Mouse (Mus musculus) frontal cortex, postnatal 36 days (tissue): ENCODE measurements at regions not wholly inside any gene's neighbourhood (a gene's known extent, or its start where the extent isn't known, plus 50 kb on each side); places are given as distances from the start of the nearest gene placed in this dataset.

Experiments used
- DNase-seq, 2 experiments: peaks; one replicate each; pipeline ENCODE4 v3.0.0; 2022; ENCODE audit warnings: low spot score in 2 of 2

DNA sequence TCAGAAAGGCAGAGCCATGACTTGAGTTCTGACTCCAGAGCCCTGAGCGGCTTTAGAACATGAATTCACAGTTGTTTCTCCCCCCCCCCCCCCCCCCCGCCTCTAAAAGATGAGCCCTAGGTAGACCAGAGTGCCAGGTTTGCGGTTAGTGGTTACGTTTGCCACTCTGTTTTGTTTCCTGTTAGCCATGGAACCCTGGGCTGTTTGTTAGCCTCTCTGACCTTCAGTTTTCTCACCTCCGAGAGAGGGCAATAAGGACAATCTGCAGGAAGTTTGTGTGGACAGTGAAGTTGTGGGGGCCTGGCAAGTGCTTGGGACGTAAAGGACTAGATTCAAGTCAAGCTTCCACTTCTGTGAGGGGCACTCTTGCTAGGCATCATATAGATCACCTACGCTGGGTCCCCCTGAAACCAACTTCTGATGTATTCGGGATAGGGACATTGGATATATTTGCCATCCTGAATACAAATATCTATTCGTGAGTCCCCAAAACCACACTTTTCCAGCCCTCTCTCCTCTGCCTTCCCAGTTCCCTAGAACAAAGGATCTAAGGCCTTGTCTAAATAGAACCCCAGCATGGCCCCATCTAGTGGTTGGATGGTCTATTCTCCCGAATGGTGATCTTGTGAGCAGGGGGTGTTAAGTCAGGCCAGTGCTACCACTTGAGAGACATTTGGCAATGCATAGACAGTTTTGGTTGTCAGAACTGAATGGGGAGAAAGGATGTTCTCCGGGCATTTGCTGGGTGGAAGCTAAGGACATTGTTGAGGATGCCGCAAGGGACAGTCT, 145.4 kb upstream of the Tle3 start:
- no peak for DNase-seq

DNA sequence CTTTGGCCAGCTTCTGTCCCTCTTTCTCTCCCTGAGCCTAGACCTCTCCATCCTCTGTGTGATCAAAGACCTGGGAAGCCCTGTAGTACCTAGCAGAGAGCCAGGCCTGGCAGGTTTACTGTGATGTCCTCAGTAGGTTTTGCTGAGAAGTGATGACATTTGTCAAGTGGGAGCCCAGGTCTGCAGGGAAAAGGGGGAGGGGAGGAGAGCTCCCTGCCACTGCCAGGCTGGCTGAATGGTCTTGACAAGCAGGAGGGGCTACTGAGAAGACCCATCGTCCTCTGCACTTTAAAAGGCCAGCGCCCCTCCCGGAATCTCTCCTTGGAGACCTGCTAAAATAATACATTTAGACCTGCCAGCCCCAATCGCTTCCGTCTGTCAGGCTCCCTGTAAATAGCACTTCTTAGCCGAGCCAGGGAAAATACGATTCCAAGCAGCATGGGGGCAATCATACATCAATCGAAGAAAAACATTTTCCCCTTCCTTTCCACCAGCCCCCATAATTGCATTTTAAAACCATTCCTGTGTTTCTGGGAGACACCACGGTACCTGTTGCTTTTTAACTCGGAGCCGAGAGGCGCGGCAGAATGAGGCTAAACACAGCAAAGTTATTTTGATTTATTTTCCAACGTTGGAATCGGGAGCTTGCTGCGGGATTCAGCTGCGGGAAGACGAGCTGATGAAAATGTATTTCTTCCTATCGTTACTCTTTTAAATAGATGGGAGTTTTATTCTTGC, 144.5 kb upstream of the Tle3 start:
- DNase-seq = no peak

DNA sequence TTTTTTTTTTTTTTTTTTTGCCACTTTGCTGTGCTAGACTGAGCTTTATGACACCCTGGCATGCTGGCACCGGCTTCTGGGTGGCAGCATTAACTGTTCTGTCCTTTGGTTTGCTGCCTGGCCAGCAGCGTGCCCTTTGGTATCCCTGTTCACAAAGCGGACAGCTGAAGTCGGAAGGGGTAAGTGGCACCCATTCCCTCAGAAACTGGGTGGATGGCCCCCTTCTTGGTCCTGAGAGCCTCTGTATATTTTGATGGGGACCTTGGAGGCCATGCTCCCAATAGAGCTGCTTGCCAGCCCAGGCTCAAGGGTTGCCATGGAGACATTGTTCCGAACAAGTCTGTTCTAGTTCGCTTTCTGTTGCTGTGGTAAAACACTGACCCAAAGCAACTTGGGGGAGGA, 143.9 kb upstream of the Tle3 start:
- no peak for DNase-seq

DNA sequence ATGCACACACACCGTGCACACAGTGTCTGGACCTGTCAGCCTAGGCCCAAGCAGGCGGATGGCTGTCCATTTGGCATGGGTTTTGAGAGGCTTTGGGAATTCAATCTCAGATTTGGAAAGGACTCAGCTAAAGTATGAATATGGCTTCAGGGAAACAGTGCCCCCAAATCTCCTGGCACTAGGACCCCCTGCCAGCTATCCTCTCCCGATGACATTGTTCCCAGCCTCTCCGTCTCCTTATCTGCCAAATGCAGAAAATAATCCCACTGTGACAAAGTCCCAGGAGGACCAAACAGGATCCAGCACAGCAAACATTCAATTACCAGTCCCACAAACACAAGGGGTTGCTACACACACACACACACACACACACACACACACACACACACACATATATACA, 141.9 kb upstream of the Tle3 start:
- DNase-seq = no peak

DNA sequence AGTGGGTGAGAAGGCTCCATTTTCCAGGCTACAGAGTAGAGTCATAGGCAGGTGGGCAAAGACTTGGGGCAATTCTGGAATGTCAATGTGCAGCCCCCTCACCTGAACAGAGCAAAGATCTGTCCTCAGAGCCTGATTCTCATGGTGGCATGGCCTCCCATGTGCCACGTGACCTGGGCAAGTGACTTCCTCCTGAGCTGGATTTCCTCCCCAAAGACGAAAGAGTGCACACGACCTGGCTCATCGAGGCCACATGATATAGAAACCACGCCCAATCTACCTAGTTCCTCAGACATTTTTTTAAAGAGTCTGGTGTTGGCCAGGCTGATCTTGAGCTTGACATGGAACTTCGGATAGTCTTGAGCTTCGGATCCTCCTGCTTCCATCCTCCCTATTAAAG, 139.5 kb upstream of the Tle3 start:
- no peak for DNase-seq

DNA sequence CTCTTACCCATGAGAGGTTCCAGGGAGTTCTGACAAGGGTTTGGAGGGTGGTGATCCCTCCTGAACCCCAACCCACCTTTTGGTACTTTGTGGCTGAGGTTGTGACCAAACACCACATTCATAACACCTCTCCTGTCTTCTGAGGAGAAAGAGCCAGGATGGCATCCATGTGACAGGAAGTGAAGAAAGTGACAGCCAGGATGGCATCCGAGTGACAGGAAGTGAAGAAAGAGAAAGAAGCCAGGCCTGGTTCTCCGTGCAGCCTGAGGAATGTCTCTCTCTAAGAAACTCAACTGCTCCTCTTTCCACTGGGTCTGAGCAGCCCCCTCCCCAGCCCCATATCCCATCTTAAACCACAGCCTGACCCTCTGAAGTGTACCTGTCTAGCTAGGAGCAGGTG, 138.9 kb upstream of the Tle3 start:
- no peak for DNase-seq

DNA sequence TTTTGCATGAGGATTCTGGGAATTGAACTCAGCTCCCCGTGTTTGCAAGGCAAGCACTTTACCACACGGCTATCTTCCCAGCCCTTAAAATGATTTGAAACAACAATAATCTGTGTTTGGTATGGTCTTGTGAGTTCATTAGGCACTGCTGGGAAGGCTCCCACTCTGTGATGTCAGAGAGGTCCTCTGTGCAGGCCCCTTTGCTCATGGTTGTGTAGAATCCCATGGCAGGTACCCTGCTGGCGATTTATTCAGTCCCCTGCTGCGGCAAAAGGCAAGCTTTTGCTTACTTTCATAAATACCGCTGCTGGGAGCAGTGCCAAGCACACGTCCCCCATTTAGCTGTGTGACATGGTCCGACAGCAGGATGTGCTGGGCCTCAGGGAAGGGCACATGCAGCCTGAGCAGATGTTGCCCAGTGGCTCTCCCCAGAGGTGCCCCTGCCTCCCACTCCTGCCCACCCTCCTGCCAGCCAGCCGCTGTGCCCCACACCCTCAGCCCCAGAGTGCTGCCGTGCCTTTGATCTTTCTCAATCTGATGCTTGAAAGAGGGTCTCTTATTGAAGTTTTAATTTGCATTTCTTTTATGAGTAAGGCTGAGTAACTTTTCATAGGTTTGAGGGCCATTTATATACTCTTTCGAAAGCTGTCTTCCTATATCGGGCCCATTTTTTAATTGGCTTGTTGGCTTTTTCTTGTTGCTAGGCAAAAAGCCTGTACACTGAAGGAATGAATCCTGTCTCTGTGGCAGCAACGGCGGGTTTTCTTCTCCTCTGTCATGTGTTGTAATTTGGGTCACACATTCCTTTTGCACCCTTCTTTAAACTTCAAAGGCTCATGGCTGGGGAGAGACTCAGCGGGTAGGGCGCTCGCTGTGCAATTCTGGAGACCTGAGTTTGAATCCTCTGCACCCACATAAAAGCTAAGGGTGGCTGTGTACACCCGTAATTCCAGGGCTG, 136.2 kb upstream of the Tle3 start:
- no peak for DNase-seq

DNA sequence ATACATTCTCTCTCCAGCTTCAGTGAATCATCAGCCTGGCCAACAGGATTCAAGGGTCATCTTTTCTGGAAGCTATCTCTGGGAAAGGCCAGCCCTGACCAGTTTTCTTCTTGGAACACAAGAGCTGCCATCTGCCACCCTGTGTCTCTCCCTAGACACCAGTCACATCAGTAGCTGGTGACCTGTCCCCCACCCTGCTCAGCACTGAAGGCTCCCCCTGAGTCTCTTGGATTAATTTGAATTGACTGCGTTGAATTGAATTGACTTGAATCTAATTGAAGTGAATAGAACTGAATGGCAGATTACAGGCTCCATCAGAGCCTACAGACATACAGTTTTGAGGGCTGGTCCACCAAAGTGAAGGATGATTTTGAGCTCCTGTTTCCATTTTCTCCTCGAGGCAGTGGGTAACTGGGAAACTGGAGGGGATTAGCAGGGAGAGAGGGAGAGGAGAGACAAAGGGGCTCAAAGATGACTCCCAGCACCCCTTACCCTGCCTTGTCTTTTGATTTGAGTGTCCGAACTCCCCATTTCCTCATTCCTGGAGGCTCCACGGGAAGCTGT, 133.4 kb upstream of the Tle3 start:
- DNase-seq = no peak

DNA sequence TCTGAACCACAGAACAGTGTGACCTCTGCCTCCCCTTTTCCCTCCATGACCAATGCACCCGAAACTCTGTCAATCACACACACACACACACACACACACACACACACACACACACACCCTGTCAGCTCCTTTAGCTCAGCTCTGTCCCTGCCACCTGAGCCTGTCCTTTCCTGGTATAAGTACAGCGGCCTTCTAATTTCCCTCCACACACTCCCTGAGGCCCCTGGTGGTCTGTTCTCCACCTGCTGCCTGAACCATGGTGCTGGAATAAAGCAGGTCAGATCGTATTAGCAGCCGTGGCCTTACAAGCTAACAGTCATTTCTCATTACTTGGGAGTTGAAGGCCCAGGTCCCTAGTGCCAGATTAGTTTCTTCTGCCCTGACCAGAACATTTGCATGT, 132.8 kb upstream of the Tle3 start:
- DNase-seq = no peak

DNA sequence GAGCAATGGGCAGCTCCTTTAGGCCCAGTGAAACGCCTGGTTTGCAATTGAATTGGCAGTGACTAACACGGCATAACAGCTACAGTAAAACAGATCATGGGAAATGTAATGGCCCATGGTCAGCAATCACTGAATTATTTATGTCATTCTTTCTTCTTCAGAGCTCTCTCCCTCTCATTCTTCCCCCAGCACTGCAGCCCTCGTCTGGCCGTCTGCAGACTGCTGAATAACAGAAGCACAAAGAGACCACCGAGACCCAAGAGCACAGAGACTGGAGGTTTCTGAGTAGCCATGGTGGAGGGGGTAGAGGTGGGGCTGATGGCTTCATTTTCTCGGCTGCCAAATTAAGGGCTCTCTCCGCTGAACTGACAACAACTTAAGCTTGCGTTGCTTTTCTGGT, 130.7 kb upstream of the Tle3 start:
- no peak for DNase-seq

DNA sequence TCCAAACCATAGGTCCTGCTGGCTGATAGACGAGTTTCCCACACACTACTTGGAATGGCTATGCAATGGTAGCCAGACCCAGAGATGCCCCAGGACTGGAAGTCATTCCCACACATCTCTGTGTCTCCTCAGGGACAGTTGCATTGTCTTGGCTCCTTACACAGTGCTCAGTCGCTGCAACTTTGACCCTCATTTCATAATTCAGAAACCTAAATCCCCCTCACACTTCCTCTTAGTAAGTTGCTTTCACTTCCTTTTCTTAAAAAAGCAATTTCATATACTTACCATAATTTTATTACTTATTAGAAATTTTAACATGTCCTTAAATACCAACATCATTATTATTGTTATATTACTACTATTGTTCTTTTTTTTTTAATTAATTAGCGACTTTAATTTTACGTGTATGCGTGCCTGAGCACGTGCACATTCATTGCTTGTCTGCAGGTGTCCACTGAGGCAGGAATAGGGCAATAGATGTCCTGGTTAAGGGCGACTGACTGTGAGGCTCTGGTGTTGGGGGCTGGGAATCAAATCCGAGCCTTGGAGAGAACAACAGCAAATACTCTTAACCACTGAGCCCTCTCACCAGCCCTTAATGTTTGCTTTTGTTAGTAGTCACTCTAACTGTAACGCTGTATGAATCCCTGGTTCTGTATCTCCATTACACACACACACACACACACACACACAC, 129.9 kb upstream of the Tle3 start:
- DNase-seq = no peak

DNA sequence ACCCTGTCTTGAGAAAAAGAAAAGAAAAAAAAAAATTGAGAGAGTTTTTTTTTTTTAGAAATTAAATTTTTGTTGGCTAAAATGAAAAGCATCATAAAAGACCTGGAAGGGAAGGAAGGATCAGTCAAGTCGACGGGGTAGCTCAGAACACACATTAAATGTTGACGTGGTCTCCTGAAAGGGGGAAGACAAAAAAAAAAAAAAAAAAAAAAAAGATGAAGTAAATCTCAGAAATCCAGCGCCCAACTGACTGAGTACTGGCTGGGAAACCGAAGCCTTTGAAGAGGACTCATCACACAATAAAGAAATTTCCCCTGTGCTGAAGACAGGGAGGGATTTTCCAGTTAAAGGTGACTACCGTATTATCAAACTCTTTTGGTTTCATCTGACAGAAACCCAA, 128.9 kb upstream of the Tle3 start:
- no peak for DNase-seq

DNA sequence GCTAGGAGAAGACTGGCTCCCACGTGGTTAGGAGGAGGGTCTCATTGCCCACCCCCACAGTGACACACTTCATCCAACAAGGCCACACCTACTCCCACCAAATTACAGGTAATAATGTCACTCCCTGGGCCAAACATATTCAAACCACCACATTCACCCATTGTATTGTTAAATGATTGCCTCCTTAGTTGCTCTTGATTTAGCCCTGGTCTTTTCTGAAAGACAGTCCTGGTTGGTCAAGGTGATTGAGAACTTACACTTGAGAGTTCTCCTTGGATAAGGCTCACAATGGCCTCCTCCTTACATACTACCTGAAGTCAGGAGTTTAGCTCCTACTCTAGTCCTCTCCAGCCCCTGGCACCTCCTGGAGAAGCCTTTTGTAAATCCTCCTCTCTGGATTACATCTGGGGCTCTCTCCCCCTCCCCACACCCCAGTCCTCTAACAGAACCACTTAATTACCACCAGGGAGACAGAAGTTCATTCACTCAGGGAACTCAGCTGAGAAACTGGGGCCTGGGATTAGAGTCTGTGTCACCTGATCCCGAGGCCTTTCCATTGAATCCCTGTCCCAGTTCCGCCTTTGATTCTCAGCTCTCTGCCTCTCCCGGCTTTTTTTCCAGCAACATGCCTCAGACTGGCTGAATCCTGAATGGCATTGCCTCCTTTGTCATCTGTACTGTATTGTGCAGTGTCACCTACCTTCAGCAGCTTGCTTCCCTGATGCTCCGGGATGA, 122.3 kb upstream of the Tle3 start:
- DNase-seq = peak in 1 of 2 experiments; percentile 7

DNA sequence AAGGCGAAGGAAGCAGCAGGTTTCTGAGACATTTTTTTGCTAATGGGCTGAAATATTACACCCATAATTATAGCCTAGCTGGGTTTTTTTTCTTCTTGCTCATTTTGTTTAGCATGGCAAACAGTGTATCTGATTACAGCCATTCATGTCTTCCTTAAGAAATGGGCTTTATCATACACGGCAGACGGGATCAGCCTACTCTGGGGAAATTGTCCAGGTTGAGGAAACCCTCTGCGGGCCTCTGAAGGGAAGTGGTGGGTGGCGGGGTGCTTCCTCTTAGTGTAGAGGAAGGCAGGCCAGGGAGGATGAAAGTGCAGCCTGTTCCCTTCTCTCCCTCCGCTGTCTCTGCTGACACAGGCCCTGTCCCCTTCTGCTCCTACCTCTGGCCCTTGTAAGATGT, 120.6 kb upstream of the Tle3 start:
- no peak for DNase-seq

DNA sequence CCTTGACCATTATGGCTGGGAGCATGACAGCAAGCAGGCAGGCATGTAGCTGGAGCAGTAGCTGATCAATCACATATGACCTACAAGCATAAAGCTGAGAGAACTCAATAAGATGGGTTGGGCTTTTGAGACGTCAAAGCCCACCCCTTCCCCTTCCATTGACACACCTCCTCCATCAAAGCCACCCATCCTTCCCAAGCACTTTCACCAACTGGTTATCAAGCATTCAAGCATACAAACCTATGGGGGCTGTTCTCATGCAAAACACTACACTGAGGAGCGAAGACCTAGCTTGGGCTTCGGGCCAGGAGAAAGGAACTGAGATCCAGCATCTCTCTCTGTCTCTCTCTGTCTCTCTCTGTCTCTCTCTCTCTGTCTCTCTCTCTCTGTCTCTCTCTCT, 118.4 kb upstream of the Tle3 start:
- no peak for DNase-seq

DNA sequence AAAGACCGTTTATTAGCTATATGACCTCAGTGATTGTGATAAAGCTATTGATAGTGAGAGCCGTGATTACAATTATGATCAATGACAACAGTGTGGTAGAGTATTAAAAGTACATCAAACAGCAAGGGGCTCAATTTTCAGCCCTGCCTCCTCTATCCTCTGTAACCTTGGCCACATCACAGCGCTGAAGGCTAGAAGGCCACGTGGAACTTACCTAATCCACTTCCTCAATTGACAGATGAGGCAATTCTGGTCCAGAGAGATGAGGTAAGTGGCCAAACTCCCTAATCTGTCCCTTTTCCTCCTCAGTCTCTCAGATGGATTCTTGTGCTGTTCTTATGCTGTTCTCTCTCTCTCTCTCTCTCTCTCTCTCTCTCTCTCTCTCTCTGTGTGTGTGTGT, 114.7 kb upstream of the Tle3 start:
- no peak for DNase-seq

DNA sequence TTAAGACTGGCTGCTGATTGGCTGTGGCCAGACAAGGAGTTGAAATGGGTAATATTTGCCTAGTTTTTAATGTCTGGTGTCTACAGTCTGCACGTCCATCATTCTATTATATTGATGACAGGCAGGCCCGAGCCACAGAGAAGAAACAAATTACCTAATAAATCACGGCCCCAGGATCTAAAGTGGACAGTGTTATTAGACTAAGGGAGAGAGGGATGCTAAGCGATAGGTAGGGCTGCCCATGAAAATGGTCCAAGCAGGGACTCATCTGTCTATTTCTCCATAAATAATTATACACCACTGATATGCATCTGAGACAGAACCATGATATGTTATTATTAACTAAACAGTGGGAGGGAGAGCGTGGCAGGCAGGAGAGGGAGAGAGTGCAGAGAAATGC, 114.1 kb upstream of the Tle3 start:
- no peak for DNase-seq

DNA sequence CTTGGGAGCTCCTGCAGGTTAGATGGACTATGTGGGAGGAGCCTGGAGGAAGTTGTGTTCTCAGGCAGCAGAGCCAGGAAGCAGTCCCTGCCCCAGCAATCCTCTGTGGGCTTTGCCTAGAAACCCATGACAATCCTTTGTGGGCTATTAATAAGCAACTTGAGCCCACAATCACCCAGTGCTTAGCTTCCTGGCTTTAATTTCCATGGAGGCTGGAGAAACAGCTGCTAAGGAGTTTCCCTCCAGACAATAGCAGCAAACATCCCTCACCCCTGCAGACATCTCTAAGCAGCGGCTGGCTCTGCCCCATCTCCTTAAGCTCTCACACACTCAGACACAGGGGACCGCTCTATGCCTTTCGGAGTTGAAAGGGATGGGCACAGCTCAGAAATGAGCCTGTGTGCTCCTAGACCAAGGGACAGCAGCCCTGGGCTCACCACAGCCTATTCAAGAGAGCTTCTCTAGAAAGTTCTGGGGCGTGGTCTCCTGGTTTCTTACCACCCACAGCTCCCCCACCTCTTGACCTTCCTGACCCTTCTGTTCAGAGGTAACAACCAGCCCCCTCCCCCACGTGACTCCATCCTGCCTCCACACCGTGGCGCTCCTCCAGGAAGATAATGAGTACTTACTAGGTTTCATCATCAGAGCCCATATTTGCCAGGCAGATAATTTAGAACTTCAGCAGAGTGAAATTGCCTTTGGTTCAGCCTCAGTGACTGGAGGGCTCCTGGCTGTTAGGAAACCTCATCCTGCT, 112.6 kb upstream of the Tle3 start:
- DNase-seq = no peak

DNA sequence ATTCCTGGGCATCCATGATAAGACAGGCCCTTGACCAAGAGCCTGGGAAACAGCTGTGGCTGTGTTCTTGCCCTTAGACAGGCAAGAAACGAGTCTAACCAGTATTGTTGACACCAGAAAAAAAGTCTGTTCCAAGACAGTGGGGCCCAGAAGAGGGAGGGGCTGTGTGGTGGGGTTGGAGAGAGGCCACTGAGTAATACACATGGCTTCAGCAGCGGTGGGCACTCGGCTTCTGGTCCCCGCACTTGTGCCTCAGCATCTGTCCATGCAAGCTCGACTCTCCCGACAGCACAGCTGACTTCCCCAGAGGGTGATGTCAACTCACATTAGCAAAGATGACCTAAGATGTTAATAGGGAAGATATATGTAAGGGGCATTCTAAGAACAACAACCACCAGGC, 110.9 kb upstream of the Tle3 start:
- DNase-seq = no peak

DNA sequence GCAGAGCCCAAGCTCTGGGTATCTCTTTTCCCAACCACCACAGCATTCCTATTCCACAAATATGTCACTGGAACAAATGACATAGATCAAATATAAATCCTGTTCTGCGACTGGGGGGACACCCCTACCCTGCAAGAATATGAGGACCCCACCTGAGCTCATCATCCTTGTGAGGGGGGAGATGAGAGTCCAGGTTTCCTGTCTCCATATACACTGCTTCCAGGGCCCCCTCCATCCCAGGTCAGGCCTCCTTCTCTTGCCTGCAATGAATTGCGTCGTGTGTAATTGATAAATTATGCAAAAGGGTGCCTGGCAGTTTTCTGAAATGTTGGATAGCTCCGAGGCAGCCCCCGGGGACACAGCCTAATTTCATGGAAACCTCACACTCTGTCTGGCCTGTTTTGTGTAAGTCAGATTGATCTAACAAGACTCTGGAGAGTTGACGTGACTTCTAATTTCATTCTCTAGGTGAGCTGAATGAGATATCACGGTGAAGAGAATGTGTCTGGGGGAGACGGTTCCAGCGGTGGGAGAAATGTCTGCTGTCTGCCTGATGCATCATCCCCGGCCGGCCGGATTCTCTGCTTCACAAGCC, 110.3 kb upstream of the Tle3 start:
- DNase-seq = no peak
